Mouse (Mus musculus) spleen, adult 2 months (tissue): ENCODE measurements around the gene Rai1.

Experiments
- CTCF ChIP-seq: fragments of 200-500 bp; IDR thresholded peaks from 2 replicates; pipeline ENCODE4 v1.5.1; 2011; ENCODE audit warnings: mild to moderate bottlenecking, inconsistent platforms; ENCODE audit not compliant: insufficient read depth, insufficient read length, insufficient replicate concordance; ENCODE audit errors: extremely low read depth
- POLR2A ChIP-seq: fragments of 200-500 bp; IDR thresholded peaks from 2 replicates; pipeline ENCODE4 v1.6.1; 2011; ENCODE audit warnings: low read depth, low read length, inconsistent platforms

DNA sequence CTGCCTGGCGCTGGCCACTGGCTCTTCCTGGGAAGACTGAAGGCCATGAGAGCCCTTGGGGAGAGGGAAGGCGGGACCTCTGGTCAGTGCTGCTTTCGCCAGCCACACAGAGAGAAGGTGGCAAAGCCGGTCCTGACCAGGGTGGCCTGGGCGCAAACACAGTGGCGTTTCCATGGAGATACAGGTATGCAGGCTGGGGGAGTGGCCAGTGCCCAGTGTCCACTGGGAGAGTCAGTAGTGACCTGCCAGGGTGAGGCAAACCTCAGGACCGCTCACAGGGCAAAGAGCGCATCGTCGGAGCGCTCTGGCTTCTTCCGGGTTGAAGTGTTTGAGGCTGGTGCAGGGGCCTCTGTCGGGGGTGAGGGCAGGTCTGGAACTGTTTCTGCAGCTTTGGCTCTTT is 125.0 kb downstream of the Rai1 start:
- TF ChIP-seq CTCF (no peak), POLR2A (no peak)
